In genomic region chr10:12964151-12965075, GRCm38 (mm10) we compare ENCODE assay signal across 8 mouse cellular contexts. TPM values are rescaled to one million over a fixed set of nuclear protein-coding genes. Genes with fewer than 3 reads are reported as not detected.
DNase-seq lines count a peak whose midpoint lies in the region; ATAC-seq and TF ChIP-seq lines count a peak whose summit lies in the region.

TSS of gene Stx11 (minus strand) at chr10:12964298.

- ATAC-seq in embryonic facial prominence, embryonic 13.5 days (ENCODE audit: insufficient number of reproducible peaks, insufficient read depth, low FRiP score, low TSS enrichment, low read depth), result peak; percentile 84
- peak; percentile 65 for ATAC-seq in heart, embryonic 13.5 days (ENCODE audit: extremely low read depth, insufficient number of reproducible peaks, low FRiP score, low TSS enrichment)
- ATAC-seq in kidney, postnatal 0 days (replicated peaks; ENCODE audit: low FRiP score, low read depth), result peak; percentile 85
- ATAC-seq in megakaryocyte, adult 5-6 weeks (ENCODE audit: poor library complexity, severe bottlenecking), result peak; percentile 90

- H3K9me3 ChIP-seq in E14TG2a.4 (ENCODE audit: low read length), result peaks cover 5% of the 10 kb centered on the region
- no peaks in the 10 kb centered on the region for H3K9me3 ChIP-seq in embryonic facial prominence, embryonic 13.5 days
- H3K9me3 ChIP-seq in heart, embryonic 13.5 days, result no peaks in the 10 kb centered on the region
- H3K9me3 ChIP-seq in kidney, postnatal 0 days (replicated peaks; ENCODE audit: low read length), result no peaks in the 10 kb centered on the region

- no peaks in the 10 kb centered on the region for H3K36me3 ChIP-seq in E14TG2a.4 (ENCODE audit: insufficient read depth, low read length)
- no peaks in the 10 kb centered on the region for H3K36me3 ChIP-seq in embryonic facial prominence, embryonic 13.5 days
- H3K36me3 ChIP-seq in heart, embryonic 13.5 days, result no peaks in the 10 kb centered on the region
- H3K36me3 ChIP-seq in kidney, postnatal 0 days (ENCODE audit: insufficient read depth, low read length), result no peaks in the 10 kb centered on the region

- peak within 1 kb of the TSS; percentile 89 for H3K4me3 ChIP-seq in E14TG2a.4 (replicated peaks; ENCODE audit: low read length)
- peak within 1 kb of the TSS; percentile 74 for H3K4me3 ChIP-seq in embryonic facial prominence, embryonic 13.5 days
- peak within 1 kb of the TSS; percentile 81 for H3K4me3 ChIP-seq in heart, embryonic 13.5 days
- H3K4me3 ChIP-seq in kidney, postnatal 0 days (replicated peaks; ENCODE audit: low read depth, low read length), result peak within 1 kb of the TSS; percentile 71

- peak; percentile 78 to 90 for DNase-seq in adrenal gland, postnatal 36 days
- peak; percentile 68 for DNase-seq in kidney, postnatal 0 days (ENCODE audit: low spot score)
- DNase-seq in skeletal muscle tissue, adult 2 months (ENCODE audit: low read depth, low spot score), result peak; percentile 9
- DNase-seq in adipocyte (ENCODE audit: low spot score), result no peak

- H3K27ac ChIP-seq in embryonic facial prominence, embryonic 13.5 days, result peak within 1 kb of the TSS; percentile 49; the same call in 1 of the 2 replicates
- H3K27ac ChIP-seq in heart, embryonic 13.5 days (replicated peaks), result no peak within 1 kb of the TSS
- H3K27ac ChIP-seq in kidney, postnatal 0 days, result no peak within 1 kb of the TSS

- WGBS in embryonic facial prominence, embryonic 13.5 days, result 3% methylated on average over 50 of the region's 56 CpGs
- 4% methylated on average over 56 of the region's 56 CpGs for WGBS in heart, embryonic 13.5 days
- 4% methylated on average over 55 of the region's 56 CpGs for WGBS in kidney, postnatal 0 days

- no peak for TF ChIP-seq CTCF in E14TG2a.4 (conservative IDR thresholded peaks at IDR 0.05; ENCODE audit: low read length)
- TF ChIP-seq CTCF in kidney, postnatal 0 days (IDR thresholded peaks at IDR 0.05; ENCODE audit: low read depth), result no peak

- peaks cover 8% of the 10 kb centered on the region for H3K4me1 ChIP-seq in E14TG2a.4 (replicated peaks; ENCODE audit: low read depth, low read length)
- peaks cover 4% of the 10 kb centered on the region; the same call in 1 of the 2 replicates for H3K4me1 ChIP-seq in embryonic facial prominence, embryonic 13.5 days
- H3K4me1 ChIP-seq in heart, embryonic 13.5 days, result peaks cover 5% of the 10 kb centered on the region; the same call in 1 of the 2 replicates
- no peaks in the 10 kb centered on the region for H3K4me1 ChIP-seq in kidney, postnatal 0 days (replicated peaks; ENCODE audit: insufficient read depth, low read length)

- peak within 1 kb of the TSS; percentile 85 for H3K4me2 ChIP-seq in embryonic facial prominence, embryonic 13.5 days
- peak within 1 kb of the TSS; percentile 90 for H3K4me2 ChIP-seq in heart, embryonic 13.5 days
- H3K4me2 ChIP-seq in kidney, postnatal 0 days (ENCODE audit: low read length), result peak within 1 kb of the TSS; percentile 93

- H3K9ac ChIP-seq in embryonic facial prominence, embryonic 13.5 days, result peak within 1 kb of the TSS; percentile 76
- H3K9ac ChIP-seq in heart, embryonic 13.5 days, result peak within 1 kb of the TSS; percentile 82
- H3K9ac ChIP-seq in kidney, postnatal 0 days (ENCODE audit: low read depth, low read length), result peak within 1 kb of the TSS; percentile 65

- H3K27me3 ChIP-seq in E14TG2a.4 (ENCODE audit: insufficient read depth, low read length), result peaks cover 57% of the 10 kb centered on the region
- peaks cover 9% of the 10 kb centered on the region; the same call in 1 of the 2 replicates for H3K27me3 ChIP-seq in embryonic facial prominence, embryonic 13.5 days
- H3K27me3 ChIP-seq in heart, embryonic 13.5 days (replicated peaks), result no peaks in the 10 kb centered on the region
- H3K27me3 ChIP-seq in kidney, postnatal 0 days (ENCODE audit: insufficient read depth, low read length), result no peaks in the 10 kb centered on the region

RNA-seq across cellular contexts. Expression of gene Stx11, which starts in this region (rescaled TPM):
- 10 to 100 TPM in 1 of 2 experiments, 1 to 10 TPM in 1; 7.6 to 13.2 TPM for total RNA-seq in adrenal gland, postnatal 36 days (2021)
- 3.6 and 4.5 TPM in 2 replicates for polyA plus RNA-seq in embryonic facial prominence, embryonic 13.5 days (2015; fragmentation: Nextera tagmentation; extraction: Ambion mirVana)
- 2.9 and 5.0 TPM in 2 replicates for polyA plus RNA-seq in heart, embryonic 13.5 days (2015; fragmentation: Nextera tagmentation; extraction: Ambion mirVana)
- 1.6 and 2.4 TPM in 2 replicates for polyA plus RNA-seq in kidney, postnatal 0 days (2015; fragmentation: Nextera tagmentation; extraction: Ambion mirVana)
- 41.9 and 44.6 TPM in 2 replicates for total RNA-seq in megakaryocyte, adult 5-6 weeks (2015)
- total RNA-seq in megakaryocyte, adult 5-6 weeks (2017), result 36.0 and 46.8 TPM in 2 replicates
